22 mouse cellular contexts compared by ENCODE assay signal in the genomic region with DNA sequence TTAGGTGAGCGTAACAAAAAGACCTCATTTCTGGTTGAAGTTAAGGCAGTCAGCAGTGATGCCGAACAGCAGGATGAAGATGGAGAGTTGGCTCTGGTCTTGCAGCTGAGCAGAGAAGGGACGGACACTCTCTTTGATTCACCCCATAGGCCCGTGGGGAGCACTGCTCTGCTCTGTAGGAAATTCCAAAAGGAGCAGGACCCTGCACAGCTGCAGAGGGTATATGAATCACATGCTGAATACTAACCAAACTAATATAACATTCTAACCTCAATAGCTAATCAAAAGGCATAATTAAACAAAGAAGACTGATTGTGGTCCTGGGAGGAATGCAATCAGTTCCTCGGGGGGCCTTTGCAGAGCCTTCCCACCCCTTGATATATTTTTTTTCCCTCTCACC.
"Had no signal": no experiment of that assay in that cellular context is flagged by ENCODE, and none has a peak within 500 bp of the region (broad histone marks: within the 10 kb centered on the region; RNA-seq: fewer than 3 reads in every experiment).

No protein-coding gene starts in this region.

- H3K27ac ChIP-seq: lung, embryonic 15.5 days; macrophage; midbrain, embryonic 10.5 days; midbrain, embryonic 12.5 days; neural tube, embryonic 13.5 days; neural tube, embryonic 15.5 days had no signal

- DNase-seq: liver, postnatal 0 days; lung, adult 2 months; lung, postnatal 14 days; lung, postnatal 36 days; midbrain, embryonic 14.5 days; retina, postnatal 1 day; right cerebral cortex, adult 18-20 months; right cerebral cortex, postnatal 25 days; right cerebral cortex, postnatal 4 days; spleen, adult 18-20 months; thymus, adult 18-20 months; thymus, postnatal 14 days; thymus, postnatal 4 days had no signal

- H3K4me1 ChIP-seq: lung, embryonic 15.5 days; midbrain, embryonic 10.5 days; midbrain, embryonic 12.5 days; neural tube, embryonic 13.5 days; neural tube, embryonic 15.5 days had no signal

- H3K4me3 ChIP-seq: lung, embryonic 15.5 days; midbrain, embryonic 10.5 days; midbrain, embryonic 12.5 days; myocyte; neural tube, embryonic 13.5 days; neural tube, embryonic 15.5 days had no signal

- H3K9me3 ChIP-seq: lung, embryonic 15.5 days; midbrain, embryonic 10.5 days; midbrain, embryonic 12.5 days; neural tube, embryonic 13.5 days; neural tube, embryonic 15.5 days had no signal

- H3K36me3 ChIP-seq: lung, embryonic 15.5 days; midbrain, embryonic 10.5 days; midbrain, embryonic 12.5 days; neural tube, embryonic 13.5 days; neural tube, embryonic 15.5 days had no signal

- H3K9ac ChIP-seq: liver, postnatal 0 days; lung, embryonic 15.5 days; midbrain, embryonic 12.5 days; neural tube, embryonic 13.5 days; neural tube, embryonic 15.5 days had no signal

- H3K27me3 ChIP-seq: lung, embryonic 15.5 days; midbrain, embryonic 12.5 days; neural tube, embryonic 13.5 days; neural tube, embryonic 15.5 days had no signal

- H3K4me2 ChIP-seq: lung, embryonic 15.5 days; midbrain, embryonic 12.5 days; neural tube, embryonic 13.5 days; neural tube, embryonic 15.5 days had no signal

- ATAC-seq: liver, postnatal 0 days; lung, postnatal 0 days; midbrain, embryonic 16.5 days had no signal
